Mouse (Mus musculus): ENCODE results near the gene Nhp2. TPM values are rescaled to one million over a fixed set of nuclear protein-coding genes. Genes with fewer than 3 reads are reported as not detected.
A peak's percentile ranks its signal among the peaks of the same experiment; 100 is the strongest.

Nhp2 gene
- 64.8 and 83.2 TPM in 2 replicates for total RNA-seq (2017)

- peak; percentile 72 to 74 for ATAC-seq (replicated peaks in 1 of 2; ENCODE audit: insufficient read depth in 1 of 2, low FRiP score in 2 of 2, low TSS enrichment in 1 of 2, low read depth in 1 of 2, poor library complexity in 2 of 2, severe bottlenecking in 2 of 2)
Measured at GRCm38 (mm10) chr11:51619409-51620060, at the start of gene Nhp2. Gene Nhp2 (plus strand): TSS chr11:51619735.

GRCm38 (mm10) chr11:51576454-51576853 lies 43.1 kb upstream of the Nhp2 start:
- no peak for ATAC-seq (replicated peaks in 1 of 2; ENCODE audit: insufficient read depth in 1 of 2, low FRiP score in 2 of 2, low TSS enrichment in 1 of 2, low read depth in 1 of 2, poor library complexity in 2 of 2, severe bottlenecking in 2 of 2)

- ATAC-seq (replicated peaks in 1 of 2; ENCODE audit: insufficient read depth in 1 of 2, low FRiP score in 2 of 2, low TSS enrichment in 1 of 2, low read depth in 1 of 2, poor library complexity in 2 of 2, severe bottlenecking in 2 of 2): peak; percentile 52 to 65
Measured at GRCm38 (mm10) chr11:51577587-51577986, 41.9 kb upstream of the Nhp2 start.

GRCm38 (mm10) chr11:51579024-51579423 lies 40.5 kb upstream of the Nhp2 start:
- ATAC-seq (replicated peaks in 1 of 2; ENCODE audit: insufficient read depth in 1 of 2, low FRiP score in 2 of 2, low TSS enrichment in 1 of 2, low read depth in 1 of 2, poor library complexity in 2 of 2, severe bottlenecking in 2 of 2): no peak

GRCm38 (mm10) chr11:51582713-51583112 lies 36.8 kb upstream of the Nhp2 start:
- ATAC-seq (replicated peaks in 1 of 2; ENCODE audit: insufficient read depth in 1 of 2, low FRiP score in 2 of 2, low TSS enrichment in 1 of 2, low read depth in 1 of 2, poor library complexity in 2 of 2, severe bottlenecking in 2 of 2): peak; percentile 33 to 50

- ATAC-seq (replicated peaks in 1 of 2; ENCODE audit: insufficient read depth in 1 of 2, low FRiP score in 2 of 2, low TSS enrichment in 1 of 2, low read depth in 1 of 2, poor library complexity in 2 of 2, severe bottlenecking in 2 of 2): peak in 1 of 2 experiments; percentile 7; a peak in 1 of 4 replicates
Measured at GRCm38 (mm10) chr11:51584057-51584430, 35.5 kb upstream of the Nhp2 start.

GRCm38 (mm10) chr11:51584431-51585248 lies 34.9 kb upstream of the Nhp2 start, which contains the start of gene Phykpl:
Gene Phykpl (plus strand): TSS chr11:51584757.
- peak; percentile 85 to 86 for ATAC-seq (replicated peaks in 1 of 2; ENCODE audit: insufficient read depth in 1 of 2, low FRiP score in 2 of 2, low TSS enrichment in 1 of 2, low read depth in 1 of 2, poor library complexity in 2 of 2, severe bottlenecking in 2 of 2)

GRCm38 (mm10) chr11:51585608-51586252 lies 33.8 kb upstream of the Nhp2 start:
- ATAC-seq (replicated peaks in 1 of 2; ENCODE audit: insufficient read depth in 1 of 2, low FRiP score in 2 of 2, low TSS enrichment in 1 of 2, low read depth in 1 of 2, poor library complexity in 2 of 2, severe bottlenecking in 2 of 2): no peak

GRCm38 (mm10) chr11:51586411-51586810 lies 33.1 kb upstream of the Nhp2 start:
- no peak for ATAC-seq (replicated peaks in 1 of 2; ENCODE audit: insufficient read depth in 1 of 2, low FRiP score in 2 of 2, low TSS enrichment in 1 of 2, low read depth in 1 of 2, poor library complexity in 2 of 2, severe bottlenecking in 2 of 2)

GRCm38 (mm10) chr11:51587059-51587458 lies 32.5 kb upstream of the Nhp2 start:
- no peak for ATAC-seq (replicated peaks in 1 of 2; ENCODE audit: insufficient read depth in 1 of 2, low FRiP score in 2 of 2, low TSS enrichment in 1 of 2, low read depth in 1 of 2, poor library complexity in 2 of 2, severe bottlenecking in 2 of 2)

- no peak for ATAC-seq (replicated peaks in 1 of 2; ENCODE audit: insufficient read depth in 1 of 2, low FRiP score in 2 of 2, low TSS enrichment in 1 of 2, low read depth in 1 of 2, poor library complexity in 2 of 2, severe bottlenecking in 2 of 2)
Measured at GRCm38 (mm10) chr11:51588833-51589232, 30.7 kb upstream of the Nhp2 start.

- no peak for ATAC-seq (replicated peaks in 1 of 2; ENCODE audit: insufficient read depth in 1 of 2, low FRiP score in 2 of 2, low TSS enrichment in 1 of 2, low read depth in 1 of 2, poor library complexity in 2 of 2, severe bottlenecking in 2 of 2)
Measured at GRCm38 (mm10) chr11:51590002-51590401, 29.5 kb upstream of the Nhp2 start.

- no peak for ATAC-seq (replicated peaks in 1 of 2; ENCODE audit: insufficient read depth in 1 of 2, low FRiP score in 2 of 2, low TSS enrichment in 1 of 2, low read depth in 1 of 2, poor library complexity in 2 of 2, severe bottlenecking in 2 of 2)
Measured at GRCm38 (mm10) chr11:51591168-51591567, 28.4 kb upstream of the Nhp2 start.

GRCm38 (mm10) chr11:51591915-51592314 lies 27.6 kb upstream of the Nhp2 start:
- no peak for ATAC-seq (replicated peaks in 1 of 2; ENCODE audit: insufficient read depth in 1 of 2, low FRiP score in 2 of 2, low TSS enrichment in 1 of 2, low read depth in 1 of 2, poor library complexity in 2 of 2, severe bottlenecking in 2 of 2)

GRCm38 (mm10) chr11:51593368-51593767 lies 26.2 kb upstream of the Nhp2 start:
- no peak for ATAC-seq (replicated peaks in 1 of 2; ENCODE audit: insufficient read depth in 1 of 2, low FRiP score in 2 of 2, low TSS enrichment in 1 of 2, low read depth in 1 of 2, poor library complexity in 2 of 2, severe bottlenecking in 2 of 2)

GRCm38 (mm10) chr11:51593849-51594248 lies 25.7 kb upstream of the Nhp2 start:
- ATAC-seq (replicated peaks in 1 of 2; ENCODE audit: insufficient read depth in 1 of 2, low FRiP score in 2 of 2, low TSS enrichment in 1 of 2, low read depth in 1 of 2, poor library complexity in 2 of 2, severe bottlenecking in 2 of 2): no peak

GRCm38 (mm10) chr11:51594715-51595350 lies 24.7 kb upstream of the Nhp2 start:
- no peak; a peak in 1 of 4 replicates for ATAC-seq (replicated peaks in 1 of 2; ENCODE audit: insufficient read depth in 1 of 2, low FRiP score in 2 of 2, low TSS enrichment in 1 of 2, low read depth in 1 of 2, poor library complexity in 2 of 2, severe bottlenecking in 2 of 2)
